In the genomic region with DNA sequence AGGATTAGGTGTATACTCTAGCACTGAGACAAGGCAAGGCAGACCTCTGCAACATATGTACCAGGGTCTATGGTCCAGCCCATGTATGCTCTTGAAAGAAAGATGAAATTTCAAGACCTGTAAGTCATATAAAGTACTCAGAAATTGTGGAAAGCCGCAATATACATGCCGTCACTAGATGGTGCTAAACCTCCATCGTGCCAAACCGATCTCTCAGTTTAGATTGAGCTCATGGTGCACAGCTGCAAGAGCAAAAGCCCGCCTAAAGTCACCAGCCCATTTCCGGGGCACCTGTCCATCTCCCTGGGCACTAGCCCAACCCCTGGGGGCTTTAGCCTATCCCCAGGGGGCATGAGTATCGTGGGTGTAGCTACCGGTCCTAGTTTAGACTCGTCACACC, we compare ENCODE assay signal across 7 mouse cellular contexts. TPM values are rescaled to one million over a fixed set of nuclear protein-coding genes. Genes with fewer than 3 reads are reported as not detected.
A peak's percentile ranks its signal among the peaks of the same experiment; 100 is the strongest.
DNase-seq lines count a peak whose midpoint lies in the region; ATAC-seq and TF ChIP-seq lines count a peak whose summit lies in the region.

No protein-coding gene starts in this region.

- H3K9ac ChIP-seq in kidney, embryonic 16.5 days (replicated peaks; ENCODE audit: low read length): no peak overlapping the region

- H3K27ac ChIP-seq in kidney, adult 2 months (ENCODE audit: insufficient read depth, low read depth, low read length): no peak overlapping the region
- H3K27ac ChIP-seq in kidney, embryonic 16.5 days (ENCODE audit: low read length): no peak overlapping the region

- no peak overlapping the region for H3K4me2 ChIP-seq in kidney, embryonic 16.5 days (replicated peaks; ENCODE audit: low read depth, low read length)

- H3K36me3 ChIP-seq in kidney, adult 2 months (ENCODE audit: control insufficient read depth, insufficient read depth, low read length): no peaks in the 10 kb centered on the region
- no peaks in the 10 kb centered on the region for H3K36me3 ChIP-seq in kidney, embryonic 16.5 days (ENCODE audit: insufficient read depth, low read length)

- no peak; the same call in 1 of the 2 replicates for ATAC-seq in kidney, embryonic 16.5 days (ENCODE audit: low FRiP score, low TSS enrichment)

- peak; percentile 55 for DNase-seq in kidney, adult 2 months
- peak; percentile 56 for DNase-seq in T-cell, adult 2 months (ENCODE audit: low spot score)
- peak; percentile 70 for DNase-seq in embryo, embryonic 10.5 days (ENCODE audit: low spot score)
- peak; percentile 64 for DNase-seq in kidney, postnatal 10 days
- peak; percentile 26 for DNase-seq in liver
- DNase-seq in right cerebral cortex, adult 2 months (ENCODE audit: low spot score in 2 of 2): peak; percentile 60 to 73

- WGBS in kidney, adult 2 months: 26% methylated on average over 9 of the region's 9 CpGs
- WGBS in kidney, embryonic 16.5 days: 29% methylated on average over 9 of the region's 9 CpGs

- H3K27me3 ChIP-seq in kidney, adult 2 months (replicated peaks; ENCODE audit: control insufficient read depth, insufficient read depth, low read length): no peaks in the 10 kb centered on the region
- H3K27me3 ChIP-seq in kidney, embryonic 16.5 days (ENCODE audit: insufficient read depth, low read length): no peaks in the 10 kb centered on the region

- TF ChIP-seq CTCF in kidney, adult 2 months (conservative IDR thresholded peaks at IDR 0.05; ENCODE audit: insufficient read depth, insufficient read length, low read depth, low read length): peak; percentile 50

- no peak for TF ChIP-seq POLR2A in kidney, adult 2 months (IDR thresholded peaks at IDR 0.05; ENCODE audit: low read depth, low read length)

- no peaks in the 10 kb centered on the region for H3K4me1 ChIP-seq in kidney, adult 2 months (ENCODE audit: control insufficient read depth, insufficient read depth, low read length)
- no peaks in the 10 kb centered on the region for H3K4me1 ChIP-seq in kidney, embryonic 16.5 days (ENCODE audit: insufficient read depth, low read length)

- no peak overlapping the region for H3K4me3 ChIP-seq in kidney, adult 2 months (ENCODE audit: insufficient read depth, low read depth, low read length)
- H3K4me3 ChIP-seq in kidney, embryonic 16.5 days (ENCODE audit: low read length): no peak overlapping the region

- 0 out of 2 replicates have a peak, but pooled peaks cover 6% of the 10 kb centered on the region for H3K9me3 ChIP-seq in kidney, embryonic 16.5 days (ENCODE audit: low read length)

RNA-seq across cellular contexts. Expression of a gene that starts 5.8 kb away (rescaled TPM):
- not detected in 2 replicates for polyA plus RNA-seq in kidney, adult 2 months (2012; rRNA removed)
- not detected in 2 replicates for polyA plus RNA-seq in kidney, embryonic 16.5 days (2015; fragmentation: Nextera tagmentation; extraction: Ambion mirVana)

RNA-seq across cellular contexts. Expression of a gene that starts 24.6 kb away (rescaled TPM):
- not detected in 2 replicates for polyA plus RNA-seq in kidney, adult 2 months (2012; rRNA removed)
- polyA plus RNA-seq in kidney, embryonic 16.5 days (2015; fragmentation: Nextera tagmentation; extraction: Ambion mirVana): not detected in 2 replicates

RNA-seq across cellular contexts. Expression of a gene that starts 51.1 kb away (rescaled TPM):
- not detected in 2 replicates for polyA plus RNA-seq in kidney, adult 2 months (2012; rRNA removed)
- not detected in 2 replicates for polyA plus RNA-seq in kidney, embryonic 16.5 days (2015; fragmentation: Nextera tagmentation; extraction: Ambion mirVana)
